Mouse (Mus musculus) naive thymus-derived CD4-positive, alpha-beta T cell, adult 2 months (primary cell): Measurements from ENCODE around the gene Ttll12.
A peak's percentile ranks its signal among the peaks of the same experiment; 100 is the strongest.

Experiments used
- DNase-seq: peaks from one replicate; pipeline ENCODE4 v3.0.0-alpha.2; 2011; ENCODE audit warnings: low read depth

Gene Ttll12

DNA sequence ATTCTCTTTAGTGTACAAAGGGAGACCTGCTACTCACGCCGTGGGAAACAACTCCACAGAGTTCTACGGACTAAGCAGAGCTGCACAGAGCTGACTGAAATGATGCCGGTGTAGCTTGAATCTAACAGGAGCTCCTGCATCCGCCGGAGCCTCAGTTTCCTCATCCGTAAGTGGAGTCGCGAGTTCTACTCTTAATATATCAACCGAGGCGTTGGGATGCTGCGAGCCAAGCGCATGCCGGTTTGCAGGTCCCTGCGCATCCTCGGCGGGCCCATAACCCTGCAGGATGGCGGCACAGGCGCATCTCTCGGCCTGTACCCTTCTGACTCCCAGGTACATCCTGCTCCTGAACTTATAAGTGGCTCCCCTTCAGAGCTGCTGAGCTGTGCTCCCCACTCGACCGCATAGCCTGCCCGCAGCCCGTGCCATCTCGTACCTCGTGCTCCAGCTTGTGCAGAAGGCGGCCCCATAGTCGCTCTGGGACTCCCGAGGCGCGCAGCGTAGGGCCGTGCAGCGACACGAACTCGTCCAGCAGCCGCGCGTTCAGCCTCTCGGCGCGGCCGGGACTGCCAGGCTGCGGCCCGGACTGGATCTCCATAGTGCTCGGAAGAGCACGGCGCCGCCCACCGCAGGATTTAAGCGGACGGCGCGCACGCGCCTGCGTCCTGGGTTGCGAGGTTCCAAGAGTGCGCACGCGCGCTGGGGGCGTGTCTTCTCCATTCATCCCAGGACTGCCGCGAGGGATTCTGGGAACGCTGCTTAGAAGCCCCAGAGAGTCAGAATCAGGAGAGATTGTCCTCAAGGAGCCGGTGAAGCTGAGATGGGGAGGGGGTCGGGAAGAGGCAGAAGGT lies at the start of gene Ttll12:
Ttll12 (minus strand) TSS at position 645 of the 851 bp plus-strand sequence.
- peak; percentile 84 for DNase-seq

DNA sequence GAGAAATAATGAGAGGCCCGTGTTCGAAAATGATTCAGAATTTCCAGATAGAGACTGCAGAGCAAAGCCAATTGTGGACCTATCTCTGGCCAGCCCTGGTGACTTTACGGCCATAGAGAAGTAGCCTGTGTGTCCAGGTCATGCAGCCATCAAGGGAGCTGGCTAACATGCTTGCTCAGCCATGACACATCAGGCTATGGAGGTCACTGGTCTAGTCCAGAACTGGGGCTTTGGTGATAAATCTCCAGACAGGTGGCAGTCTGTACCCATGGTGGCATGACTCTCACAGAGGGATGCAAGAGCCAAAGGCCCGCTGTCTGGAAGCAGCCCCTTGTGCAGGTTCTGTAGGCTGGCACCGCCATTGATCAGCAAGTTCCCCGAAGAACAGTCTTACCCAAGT lies 47.6 kb upstream of the Ttll12 start:
- DNase-seq = no peak

DNA sequence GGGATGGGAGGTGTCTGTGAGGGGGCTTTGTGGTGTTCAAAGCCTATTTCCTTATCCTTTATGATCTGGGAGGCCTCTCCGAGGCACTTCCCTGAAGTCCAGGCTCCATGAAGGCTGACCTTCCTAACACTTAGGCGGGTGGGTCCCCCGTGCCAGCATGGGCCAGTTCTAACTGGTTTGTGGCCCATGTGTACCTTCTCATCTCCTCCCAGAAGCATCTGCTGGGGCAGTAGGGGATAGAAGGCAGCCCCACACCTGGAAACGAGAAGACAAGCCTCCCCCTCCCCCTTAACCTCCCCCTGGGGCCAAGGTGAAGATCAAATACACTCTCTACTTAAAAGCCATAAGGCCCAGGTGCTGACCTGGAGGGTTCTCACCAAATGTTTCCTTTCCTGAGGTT lies 45.3 kb upstream of the Ttll12 start:
- no peak for DNase-seq

DNA sequence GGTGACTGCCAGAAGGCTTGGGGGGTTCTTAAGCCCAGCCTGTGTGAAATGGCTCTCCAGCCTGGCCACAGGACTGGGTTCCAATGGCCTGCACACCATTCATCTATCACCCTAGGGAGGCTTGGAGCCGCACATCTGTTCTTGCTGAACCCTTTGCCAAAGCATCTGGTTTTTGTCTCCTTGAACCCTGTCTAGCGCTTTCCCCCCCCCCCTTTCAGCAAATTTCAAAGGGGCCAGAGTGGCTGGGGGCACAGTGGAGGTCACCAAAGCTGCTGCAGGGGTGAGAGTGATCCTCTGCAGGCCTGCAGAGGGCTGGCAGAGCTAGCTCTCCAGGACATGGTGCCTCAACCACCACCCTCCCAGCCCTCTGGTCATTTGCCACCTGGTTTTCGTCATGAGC lies 44.2 kb upstream of the Ttll12 start:
- DNase-seq = no peak

DNA sequence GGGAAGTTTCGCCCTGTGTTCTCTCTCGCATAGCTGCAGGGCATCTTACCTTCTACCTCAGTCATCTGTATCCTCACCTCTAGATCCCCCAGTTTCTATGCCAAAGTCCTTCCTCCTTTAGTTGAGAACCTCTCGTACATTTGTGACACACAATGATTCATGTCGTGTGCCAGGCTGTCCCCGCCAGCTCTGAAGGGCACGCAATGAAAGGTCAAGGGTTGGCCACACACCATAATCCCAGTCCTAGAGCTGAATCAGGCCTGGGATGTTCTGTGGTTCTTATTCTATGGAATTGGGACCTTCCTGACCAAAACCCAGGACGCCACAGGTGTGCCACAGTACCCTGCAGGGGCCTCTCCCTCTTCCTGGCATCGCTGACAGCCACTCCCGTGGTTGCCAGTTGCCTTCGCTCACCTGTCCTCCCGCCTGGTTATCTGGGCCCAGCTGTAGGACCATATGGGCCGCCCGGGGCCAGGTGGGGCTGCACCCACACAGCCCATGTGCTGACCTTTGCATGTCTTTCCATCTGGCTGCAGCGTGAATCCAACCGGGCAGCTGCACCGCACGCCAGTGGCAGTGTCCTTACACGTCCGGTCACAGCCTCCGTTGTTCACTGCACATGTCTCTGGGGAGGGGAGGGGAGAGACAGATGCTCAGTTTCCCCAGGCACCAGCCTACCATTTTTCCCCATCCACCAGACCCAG lies 43.4 kb upstream of the Ttll12 start:
- DNase-seq = no peak

DNA sequence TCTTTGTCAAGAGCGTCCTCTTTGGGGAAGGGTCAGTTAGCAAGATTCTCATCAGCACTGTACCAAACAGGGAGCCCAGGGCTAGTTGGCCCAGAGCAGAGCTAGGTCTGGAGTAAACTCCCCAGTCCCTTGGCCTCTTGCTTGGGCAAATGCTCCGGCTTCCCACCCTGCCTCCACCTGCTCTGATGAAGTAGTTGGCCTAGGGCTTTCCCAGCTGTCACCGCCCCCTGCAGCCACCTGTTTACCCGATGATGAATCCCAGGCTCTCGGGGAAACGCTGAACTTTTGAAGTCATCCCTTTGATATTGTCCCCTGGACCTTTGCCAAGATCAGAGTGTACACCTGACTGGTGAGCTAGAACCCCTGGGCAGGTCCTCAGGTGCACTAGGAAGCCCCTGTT lies 41.8 kb upstream of the Ttll12 start:
- no peak for DNase-seq

DNA sequence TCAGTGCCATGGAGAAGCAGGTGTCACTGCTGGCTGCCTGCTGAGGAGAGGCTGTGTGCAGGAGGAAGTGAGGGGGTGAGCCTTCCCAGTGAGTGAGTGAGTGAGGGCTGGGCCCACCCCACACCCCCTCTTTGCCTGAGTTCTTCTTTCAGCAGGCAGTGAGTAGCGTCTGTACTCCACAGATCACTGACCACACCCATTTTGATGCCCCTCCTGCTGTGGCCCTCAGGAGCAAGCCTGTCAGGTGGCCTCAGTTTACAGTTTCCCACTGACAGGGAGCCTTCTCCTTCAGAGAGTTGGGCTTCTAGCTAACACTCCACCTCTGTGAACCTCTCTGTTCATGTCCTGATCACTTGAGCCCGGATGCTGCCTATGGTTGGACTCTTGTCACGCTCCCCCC lies 40.3 kb upstream of the Ttll12 start:
- DNase-seq = no peak

DNA sequence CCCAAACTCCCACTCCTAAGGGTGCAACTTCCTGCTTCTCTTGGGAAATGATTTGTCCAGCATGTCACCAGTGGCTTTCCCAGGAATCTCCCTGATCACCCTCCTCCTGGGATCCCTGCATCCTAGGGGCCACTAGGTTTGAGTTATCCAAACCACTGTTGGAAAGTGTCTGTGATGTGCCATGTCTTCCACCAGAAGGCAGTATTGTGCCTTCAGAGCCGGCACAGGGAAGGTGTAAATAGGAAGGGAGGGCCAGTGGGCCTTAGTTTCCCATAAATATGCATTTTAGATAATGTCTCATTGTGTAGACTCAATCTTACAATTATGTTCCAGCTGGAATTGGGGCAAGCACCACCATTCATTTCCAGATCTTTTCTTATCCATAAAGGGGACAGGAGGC lies 39.1 kb upstream of the Ttll12 start:
- no peak for DNase-seq

DNA sequence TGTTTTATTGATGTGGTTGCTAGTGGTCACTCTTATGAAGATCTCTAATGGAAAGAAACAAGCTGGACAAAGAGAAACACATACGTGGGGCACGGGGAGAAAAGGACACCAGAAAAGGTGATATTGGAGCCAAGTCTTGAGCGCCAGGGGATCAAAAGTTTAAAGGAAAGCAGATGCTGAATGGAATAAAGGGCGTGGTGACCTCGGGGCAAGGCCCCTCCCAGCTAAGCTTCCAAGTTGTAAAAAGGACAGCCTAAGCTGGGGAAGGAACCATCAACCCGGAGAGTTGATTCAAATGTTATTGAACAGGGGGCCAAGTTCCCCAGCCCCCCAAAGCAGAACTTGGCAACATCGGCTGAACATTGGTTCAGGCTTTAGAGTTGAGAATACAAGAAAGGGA lies 36.1 kb upstream of the Ttll12 start:
- DNase-seq = no peak

DNA sequence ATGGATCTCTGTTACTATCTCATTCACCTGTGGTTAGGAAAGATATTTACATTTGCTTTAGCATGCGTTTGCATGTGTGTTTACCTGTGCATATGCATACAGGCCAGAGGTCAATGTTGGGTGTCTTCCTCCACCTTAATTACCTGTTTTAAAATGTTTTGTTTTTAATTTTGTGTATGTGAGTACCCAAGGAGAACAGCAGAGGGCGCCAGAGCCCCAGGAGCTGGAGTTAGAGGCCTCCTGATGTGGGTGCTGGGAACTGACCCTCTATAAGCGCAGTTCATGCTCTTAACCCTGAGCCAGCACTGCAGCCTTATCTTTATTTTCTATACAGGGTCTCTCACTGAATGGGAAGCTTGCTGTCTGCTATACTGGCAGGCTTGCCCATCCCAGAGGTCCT lies 34.8 kb upstream of the Ttll12 start:
- DNase-seq = no peak

DNA sequence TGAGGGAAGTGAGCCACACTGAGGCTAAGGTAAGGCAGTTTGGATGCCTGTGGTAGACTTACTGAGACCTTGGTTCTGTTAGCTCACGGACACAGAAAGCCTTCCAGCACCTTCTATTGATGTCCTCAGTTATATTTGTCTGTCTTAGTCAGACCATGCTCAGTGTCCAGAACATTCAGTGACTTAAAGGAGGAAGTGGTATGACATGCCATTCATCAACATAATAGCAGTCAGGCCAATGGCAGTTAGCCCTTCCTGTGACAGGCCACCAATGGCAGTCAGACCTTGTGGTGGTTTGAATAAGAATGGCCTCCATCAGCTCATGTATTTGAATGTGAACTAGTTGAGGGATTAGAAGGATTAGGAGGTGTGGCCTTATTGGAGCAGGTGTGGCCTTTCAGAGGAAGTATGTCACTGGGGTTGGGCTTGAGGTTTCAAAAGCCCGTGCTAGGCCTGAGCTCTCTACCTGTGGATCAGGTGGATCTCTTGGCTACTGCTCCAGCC lies 31.2 kb upstream of the Ttll12 start:
- no peak for DNase-seq

DNA sequence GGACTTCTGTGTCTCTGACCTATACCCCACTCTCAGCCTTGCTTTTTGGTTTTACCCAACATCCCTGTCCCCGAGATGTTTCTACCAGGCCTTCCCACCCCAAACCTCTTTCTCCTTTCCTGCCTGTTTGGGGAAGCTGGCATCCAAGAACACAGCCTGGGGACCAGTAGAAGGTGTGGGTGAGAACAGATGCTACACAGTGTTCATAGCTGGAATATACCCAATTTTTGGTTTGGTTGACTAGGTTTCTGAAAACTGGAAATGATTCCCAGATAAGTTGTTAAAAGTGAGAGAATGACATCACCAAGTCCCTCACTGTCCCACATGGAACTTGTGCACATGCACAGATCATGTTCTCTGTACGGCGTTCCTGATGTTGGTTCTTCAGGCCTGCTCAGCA lies 20.3 kb upstream of the Ttll12 start:
- DNase-seq = no peak

DNA sequence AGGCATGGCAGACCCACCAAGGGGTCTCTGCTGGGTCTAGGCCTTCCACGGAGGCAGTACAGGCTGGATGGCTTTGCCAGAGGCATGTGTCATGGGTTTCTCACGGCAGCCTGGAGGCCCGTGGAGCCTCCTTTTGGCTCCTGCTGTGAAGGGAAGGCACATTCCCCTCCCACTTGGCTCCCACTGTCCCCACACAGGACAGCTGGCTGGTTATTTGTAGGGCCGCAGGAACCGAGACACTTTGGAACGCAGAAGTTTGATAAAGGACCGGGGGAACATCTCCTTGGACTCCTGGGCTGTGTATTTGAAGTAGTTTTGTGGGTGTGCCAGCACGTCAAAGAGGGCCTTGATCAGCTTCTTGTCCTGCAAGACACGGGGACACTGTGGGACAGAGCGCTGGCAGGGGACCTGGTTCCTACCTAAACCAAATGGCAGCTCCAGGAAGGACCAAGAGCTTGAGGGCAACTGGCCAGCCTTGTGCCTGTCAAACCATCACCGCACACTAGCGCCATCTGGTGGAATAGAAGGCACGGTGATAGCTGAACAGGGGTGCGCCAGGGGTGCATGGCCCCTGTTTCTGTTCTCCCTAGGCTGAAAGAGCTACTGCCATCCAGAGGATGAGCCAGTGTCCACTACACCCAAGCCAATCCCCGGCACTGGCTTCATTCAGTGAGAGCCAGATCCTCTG lies 12.3 kb upstream of the Ttll12 start:
- peak; percentile 89 for DNase-seq

DNA sequence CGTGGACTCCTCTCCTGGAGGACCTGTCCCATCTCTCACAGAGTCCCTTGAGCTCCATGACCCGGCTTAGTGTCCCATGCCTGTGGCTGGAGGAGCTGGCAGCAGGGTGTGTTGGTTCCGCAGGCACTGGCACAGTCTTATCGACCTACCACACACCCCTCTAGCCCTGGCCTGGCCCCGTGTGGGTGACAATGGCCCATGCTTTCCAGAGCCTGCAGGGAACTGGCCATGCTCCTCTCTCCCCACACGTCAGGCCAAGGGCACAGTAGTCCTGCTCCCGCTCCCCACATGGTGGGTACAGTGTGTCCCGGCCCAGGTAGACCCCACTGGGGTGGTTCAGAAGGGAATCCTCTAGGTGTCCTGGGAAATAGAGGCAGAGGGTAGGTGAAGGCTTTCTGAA lies 11.7 kb upstream of the Ttll12 start:
- no peak for DNase-seq

DNA sequence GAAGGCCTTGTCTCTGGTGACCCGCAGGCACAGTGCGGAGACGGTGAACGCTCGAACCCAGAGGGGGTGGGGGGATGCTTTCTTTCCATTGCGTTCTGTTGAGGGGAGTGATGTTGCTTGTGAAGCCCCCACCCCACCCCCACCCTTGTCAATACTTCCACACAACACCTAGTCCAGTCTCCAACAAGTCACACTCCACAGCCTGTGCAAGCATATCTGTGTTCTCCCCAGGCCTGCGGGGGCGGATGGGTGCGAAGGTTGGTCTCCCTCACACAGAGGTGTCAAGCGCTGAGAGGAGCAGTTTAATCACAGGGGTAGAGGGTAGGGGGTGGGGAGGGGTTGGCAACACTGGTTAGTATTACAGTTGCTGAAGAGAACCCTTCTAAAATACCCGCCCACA lies 11.3 kb upstream of the Ttll12 start:
- DNase-seq = no peak

DNA sequence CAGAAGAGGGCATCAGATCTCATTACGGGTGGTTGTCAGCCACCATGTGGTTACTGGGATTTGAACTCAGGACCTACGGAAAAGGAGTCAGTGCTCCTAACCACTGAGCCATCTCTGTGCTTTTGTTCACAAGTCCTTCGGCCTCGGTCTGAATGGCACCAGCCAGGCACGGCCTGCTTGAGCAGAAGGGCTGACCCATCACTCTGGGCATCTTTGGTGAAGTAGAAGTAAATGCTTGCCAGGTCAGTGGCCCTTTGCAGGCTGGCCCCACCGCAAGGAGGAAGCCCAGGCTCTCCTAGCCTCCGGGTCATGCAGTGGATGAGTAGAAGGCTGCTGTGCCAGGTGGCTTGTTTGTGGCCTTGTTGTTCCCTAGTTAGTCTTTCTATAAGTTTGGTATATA lies 8.5 kb upstream of the Ttll12 start:
- DNase-seq = peak; percentile 32

DNA sequence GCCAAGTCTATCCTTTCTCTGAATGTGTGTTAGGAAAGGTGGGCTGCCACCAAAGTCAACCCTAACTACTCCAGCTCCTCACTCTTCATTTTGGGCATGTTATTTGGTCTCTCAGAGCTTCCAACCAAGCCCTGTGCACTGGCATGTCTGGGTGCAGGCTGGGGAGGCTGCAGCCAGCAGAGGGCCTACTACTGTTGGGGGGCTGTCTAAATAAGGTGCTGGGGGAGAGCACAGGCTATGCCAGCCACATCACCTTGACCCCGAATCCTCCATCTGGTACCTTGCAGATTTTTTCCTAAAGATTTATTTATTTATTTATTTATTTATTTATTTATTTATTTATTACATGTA lies 8.1 kb upstream of the Ttll12 start:
- no peak for DNase-seq

DNA sequence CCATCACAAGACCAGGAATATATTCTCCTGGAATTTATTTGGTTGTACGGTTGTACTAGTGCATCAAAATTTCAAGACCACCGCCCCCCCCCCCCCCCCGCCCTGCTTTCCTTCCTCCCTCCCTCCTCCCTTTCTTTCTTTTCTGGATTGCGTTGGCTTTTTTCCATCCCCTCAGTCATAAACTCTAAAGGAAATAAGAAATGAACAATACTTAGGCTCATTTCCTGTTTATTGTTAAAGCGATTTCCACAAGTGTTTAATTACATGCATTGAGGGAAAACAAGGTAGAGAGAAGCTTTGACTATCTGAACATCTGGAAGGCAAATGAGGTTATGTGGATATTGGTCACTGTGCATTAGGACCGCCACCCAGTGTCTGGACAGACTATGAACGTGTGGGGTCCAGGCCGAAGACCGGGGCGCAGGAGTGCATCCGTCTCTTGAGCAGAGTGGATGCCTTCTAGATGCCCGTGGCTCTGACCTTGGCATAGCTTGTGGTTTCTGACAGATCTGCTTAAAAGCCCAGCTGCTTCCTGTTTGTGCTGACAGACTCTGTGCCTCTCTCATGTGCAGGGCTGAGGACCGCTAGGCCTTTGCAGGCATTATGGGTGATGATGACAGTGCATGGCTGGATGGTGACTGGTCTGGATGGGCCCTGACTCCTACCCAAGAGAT lies 7.6 kb upstream of the Ttll12 start:
- DNase-seq = peak; percentile 89

DNA sequence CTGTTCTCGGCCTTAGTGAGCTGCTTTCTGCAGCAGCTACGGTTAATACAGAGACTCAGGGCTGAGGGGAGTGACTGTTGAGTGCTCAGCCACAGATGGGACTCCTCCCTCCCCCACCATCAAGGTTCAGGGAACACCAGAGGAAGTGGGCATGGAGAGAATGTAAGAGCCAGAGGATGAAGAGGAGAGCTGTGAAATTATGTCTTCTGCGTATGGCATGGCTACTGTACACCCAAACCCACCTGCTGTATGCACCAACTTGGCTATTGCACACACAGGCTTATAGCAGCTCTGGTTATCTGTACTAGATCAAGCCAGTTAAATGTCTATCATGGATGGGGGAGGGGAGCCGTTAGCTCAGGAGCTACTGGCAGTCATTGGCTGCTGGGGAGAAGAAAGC lies 6.2 kb upstream of the Ttll12 start:
- DNase-seq = peak; percentile 48

DNA sequence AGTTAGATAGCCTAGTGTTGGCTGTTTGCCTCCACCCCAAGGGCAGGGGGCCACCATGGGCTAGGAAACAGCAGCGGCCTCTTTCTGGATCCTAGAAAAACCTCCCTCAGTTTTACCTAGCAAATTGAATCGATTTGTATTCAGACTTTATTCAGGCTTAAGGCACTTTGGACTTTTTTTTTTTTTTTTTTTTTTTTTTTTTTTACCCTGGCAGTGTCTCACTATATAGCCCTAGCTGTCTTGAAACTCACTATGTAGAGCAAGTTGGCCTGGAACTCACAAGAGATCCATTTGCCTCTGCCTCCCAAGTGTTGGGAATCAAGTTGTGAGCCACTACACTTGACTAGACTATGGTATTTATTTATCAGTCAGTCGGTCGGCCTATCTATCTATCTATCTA lies 1.9 kb upstream of the Ttll12 start:
- DNase-seq = no peak

DNA sequence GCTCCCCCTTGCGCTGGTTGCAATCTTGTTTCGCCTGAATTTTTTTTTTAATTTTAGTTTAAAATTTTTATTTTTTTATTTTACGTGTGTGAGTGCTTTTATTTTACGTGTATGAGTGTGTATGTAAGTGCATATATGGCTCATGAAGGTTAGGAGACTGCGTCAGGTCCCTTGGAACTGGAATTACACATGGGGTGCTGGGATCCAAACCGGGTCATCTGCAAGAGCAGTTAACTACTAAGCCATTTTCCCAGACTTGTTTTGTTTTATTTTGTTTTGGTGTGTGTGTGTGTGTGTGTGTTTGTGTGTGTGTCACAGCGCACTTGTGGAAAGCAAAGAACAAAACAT lies 381 bp upstream of the Ttll12 start:
- no peak for DNase-seq

DNA sequence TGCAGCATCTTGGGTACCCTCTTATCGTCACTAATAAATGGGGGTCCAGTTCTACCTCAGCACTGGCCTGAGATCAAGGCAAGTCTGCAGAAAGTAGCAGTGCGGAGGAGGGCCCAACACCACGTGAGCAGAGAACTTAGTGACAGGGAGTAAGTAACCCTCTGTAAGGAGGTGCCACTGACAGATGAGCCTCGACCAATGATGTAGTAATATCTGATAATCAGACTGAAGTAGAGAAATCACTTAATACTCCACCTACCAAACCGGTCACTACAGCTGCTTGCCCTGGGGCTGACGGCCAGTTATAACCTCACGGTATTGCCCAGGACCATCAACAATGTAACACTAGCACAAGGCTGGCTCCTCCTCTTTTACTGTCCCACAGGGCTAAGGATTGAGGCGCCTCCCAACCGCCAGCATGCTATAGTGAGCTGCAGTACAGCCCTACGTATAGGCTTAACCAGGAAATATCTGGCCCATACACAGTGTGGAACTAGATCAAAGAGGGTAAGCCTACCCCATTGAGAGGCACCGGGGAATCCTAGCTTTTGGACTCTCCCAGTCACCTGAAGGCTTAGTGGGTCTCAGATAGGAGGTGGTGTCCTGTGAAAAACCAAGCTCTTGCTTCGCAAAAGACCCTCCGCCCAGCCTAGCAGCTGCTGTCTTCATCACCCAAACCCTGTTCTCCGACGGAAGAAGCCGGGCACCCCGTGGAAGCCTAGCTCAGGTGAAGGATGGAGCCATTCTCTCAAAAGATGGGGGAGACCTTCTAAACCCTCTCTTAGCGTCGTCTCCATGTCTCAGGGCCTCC lies 1.1 kb downstream of the Ttll12 start:
- DNase-seq = peak; percentile 44
